Mouse (Mus musculus) stomach, postnatal 0 days (tissue): Measurements from ENCODE around the gene Bhlha15.

ENCODE experiments used
- CTCF ChIP-seq: IDR thresholded peaks from 2 replicates; pipeline ENCODE4 v1.5.1; 2016; ENCODE audit warnings: antibody characterized with exemption, low read depth, mild to moderate bottlenecking, moderate library complexity
- EP300 ChIP-seq: optimal IDR thresholded peaks from 2 replicates; pipeline ENCODE3; 2016; ENCODE audit warnings: antibody characterized with exemption

DNA sequence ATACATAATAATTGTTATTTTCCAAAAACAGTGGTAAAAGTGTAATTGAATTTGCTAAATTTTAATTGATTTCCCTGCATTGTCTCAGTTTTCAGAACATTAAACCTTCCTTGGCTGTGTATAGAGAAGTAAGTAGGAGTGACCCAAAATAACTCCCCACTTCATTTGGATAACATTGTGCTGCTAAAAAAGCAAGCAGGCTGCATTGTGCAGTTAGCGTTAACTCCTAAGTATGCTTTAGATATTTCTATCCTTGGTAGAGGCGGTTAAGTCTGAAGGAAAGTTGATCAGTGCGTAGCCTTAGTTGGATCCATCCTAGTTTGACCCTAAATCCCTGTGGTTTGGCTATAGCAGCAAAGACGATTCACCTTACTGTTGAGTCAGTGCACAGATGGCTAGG lies 40.6 kb upstream of the Bhlha15 start:
- no peak for TF ChIP-seq CTCF
- no peak for TF ChIP-seq EP300
